Mouse (Mus musculus): Measurements from ENCODE around the gene Plscr4. TPM values are rescaled to one million over a fixed set of nuclear protein-coding genes. Genes with fewer than 3 reads are reported as not detected.

The Plscr4 gene
- polyA plus RNA-seq, 1 experiment from 2014 or later: 8.4 TPM

- 50% methylated on average over 1 of the region's 1 CpGs for WGBS
- no peak for TF ChIP-seq CTCF (IDR thresholded peaks at IDR 0.05; ENCODE audit: low read depth)
- no peak for ATAC-seq (replicated peaks; ENCODE audit: low FRiP score, low read depth)
- no peaks in the 10 kb centered on the region for H3K9me3 ChIP-seq (replicated peaks; ENCODE audit: low read length)
- no peak overlapping the region for H3K4me2 ChIP-seq (ENCODE audit: low read length)
- no peak overlapping the region for H3K27ac ChIP-seq
- no peaks in the 10 kb centered on the region for H3K27me3 ChIP-seq (ENCODE audit: insufficient read depth, low read length)
- H3K4me1 ChIP-seq (replicated peaks; ENCODE audit: insufficient read depth, low read length): no peaks in the 10 kb centered on the region
- no peak overlapping the region for H3K9ac ChIP-seq (ENCODE audit: low read depth, low read length)
- DNase-seq (ENCODE audit: low spot score): no peak
- H3K36me3 ChIP-seq (ENCODE audit: insufficient read depth, low read length): no peaks in the 10 kb centered on the region
- H3K4me3 ChIP-seq (replicated peaks; ENCODE audit: low read depth, low read length): no peak overlapping the region
Observed at GRCm38 (mm10) chr9:92474244-92474643, 17.1 kb downstream of the Plscr4 start.

GRCm38 (mm10) chr9:92481663-92482062 is 24.5 kb downstream of the Plscr4 start:
- Histone ChIP-seq H3K9ac (ENCODE audit: low read depth, low read length) (no peak overlapping the region), H3K9me3 (replicated peaks; ENCODE audit: low read length) (no peaks in the 10 kb centered on the region), H3K27me3 (ENCODE audit: insufficient read depth, low read length) (no peaks in the 10 kb centered on the region), H3K4me3 (replicated peaks; ENCODE audit: low read depth, low read length) (no peak overlapping the region), H3K4me1 (replicated peaks; ENCODE audit: insufficient read depth, low read length) (no peaks in the 10 kb centered on the region), H3K4me2 (ENCODE audit: low read length) (no peak overlapping the region), H3K27ac (no peak overlapping the region), H3K36me3 (ENCODE audit: insufficient read depth, low read length) (no peaks in the 10 kb centered on the region)
- ATAC-seq (replicated peaks; ENCODE audit: low FRiP score, low read depth) (no peak), DNase-seq (ENCODE audit: low spot score) (no peak)
- 21% methylated on average over 2 of the region's 2 CpGs for WGBS
- no peak for TF ChIP-seq CTCF (IDR thresholded peaks at IDR 0.05; ENCODE audit: low read depth)

- 91% methylated on average over 4 of the region's 4 CpGs for WGBS
- Histone ChIP-seq H3K27ac (no peak overlapping the region), H3K9me3 (replicated peaks; ENCODE audit: low read length) (no peaks in the 10 kb centered on the region), H3K4me1 (replicated peaks; ENCODE audit: insufficient read depth, low read length) (no peaks in the 10 kb centered on the region), H3K9ac (ENCODE audit: low read depth, low read length) (no peak overlapping the region), H3K36me3 (ENCODE audit: insufficient read depth, low read length) (no peaks in the 10 kb centered on the region), H3K4me2 (ENCODE audit: low read length) (no peak overlapping the region), H3K4me3 (replicated peaks; ENCODE audit: low read depth, low read length) (no peak overlapping the region), H3K27me3 (ENCODE audit: insufficient read depth, low read length) (no peaks in the 10 kb centered on the region)
- ATAC-seq (replicated peaks; ENCODE audit: low FRiP score, low read depth) (no peak), DNase-seq (ENCODE audit: low spot score) (no peak)
- no peak for TF ChIP-seq CTCF (IDR thresholded peaks at IDR 0.05; ENCODE audit: low read depth)
Observed at GRCm38 (mm10) chr9:92482551-92482950, 25.4 kb downstream of the Plscr4 start.

GRCm38 (mm10) chr9:92484710-92485267 is 27.6 kb downstream of the Plscr4 start:
- Histone ChIP-seq H3K27me3 (ENCODE audit: insufficient read depth, low read length) (no peaks in the 10 kb centered on the region), H3K9me3 (replicated peaks; ENCODE audit: low read length) (no peaks in the 10 kb centered on the region), H3K9ac (ENCODE audit: low read depth, low read length) (no peak overlapping the region), H3K4me2 (ENCODE audit: low read length) (no peak overlapping the region), H3K27ac (no peak overlapping the region), H3K36me3 (ENCODE audit: insufficient read depth, low read length) (no peaks in the 10 kb centered on the region), H3K4me1 (replicated peaks; ENCODE audit: insufficient read depth, low read length) (no peaks in the 10 kb centered on the region), H3K4me3 (replicated peaks; ENCODE audit: low read depth, low read length) (no peak overlapping the region)
- no peak for ATAC-seq (replicated peaks; ENCODE audit: low FRiP score, low read depth)
- 50% methylated on average over 7 of the region's 7 CpGs for WGBS
- no peak for DNase-seq (ENCODE audit: low spot score)
- TF ChIP-seq CTCF (IDR thresholded peaks at IDR 0.05; ENCODE audit: low read depth): no peak

- Histone ChIP-seq H3K4me1 (replicated peaks; ENCODE audit: insufficient read depth, low read length) (no peaks in the 10 kb centered on the region), H3K4me2 (ENCODE audit: low read length) (no peak overlapping the region), H3K9ac (ENCODE audit: low read depth, low read length) (no peak overlapping the region), H3K36me3 (ENCODE audit: insufficient read depth, low read length) (no peaks in the 10 kb centered on the region), H3K9me3 (replicated peaks; ENCODE audit: low read length) (no peaks in the 10 kb centered on the region), H3K4me3 (replicated peaks; ENCODE audit: low read depth, low read length) (no peak overlapping the region), H3K27ac (no peak overlapping the region), H3K27me3 (ENCODE audit: insufficient read depth, low read length) (no peaks in the 10 kb centered on the region)
- ATAC-seq (replicated peaks; ENCODE audit: low FRiP score, low read depth) (no peak), DNase-seq (ENCODE audit: low spot score) (no peak)
- no peak for TF ChIP-seq CTCF (IDR thresholded peaks at IDR 0.05; ENCODE audit: low read depth)
- WGBS: 87% methylated on average over 7 of the region's 7 CpGs
Observed at GRCm38 (mm10) chr9:92489857-92490256, 32.7 kb downstream of the Plscr4 start.

- DNase-seq (ENCODE audit: low spot score) (no peak), ATAC-seq (replicated peaks; ENCODE audit: low FRiP score, low read depth) (no peak)
- no peak overlapping the region for H3K4me2 ChIP-seq (ENCODE audit: low read length)
- no peak for TF ChIP-seq CTCF (IDR thresholded peaks at IDR 0.05; ENCODE audit: low read depth)
- no peaks in the 10 kb centered on the region for H3K27me3 ChIP-seq (ENCODE audit: insufficient read depth, low read length)
- no peak overlapping the region for H3K27ac ChIP-seq
- H3K9me3 ChIP-seq (replicated peaks; ENCODE audit: low read length): no peaks in the 10 kb centered on the region
- H3K4me3 ChIP-seq (replicated peaks; ENCODE audit: low read depth, low read length): no peak overlapping the region
- H3K4me1 ChIP-seq (replicated peaks; ENCODE audit: insufficient read depth, low read length): no peaks in the 10 kb centered on the region
- 93% methylated on average over 3 of the region's 3 CpGs for whole genome bisulfite sequencing
- no peaks in the 10 kb centered on the region for H3K36me3 ChIP-seq (ENCODE audit: insufficient read depth, low read length)
- H3K9ac ChIP-seq (ENCODE audit: low read depth, low read length): no peak overlapping the region
Observed at GRCm38 (mm10) chr9:92490319-92490718, 33.1 kb downstream of the Plscr4 start.

- Histone ChIP-seq H3K4me3 (replicated peaks; ENCODE audit: low read depth, low read length) (no peak overlapping the region), H3K27me3 (ENCODE audit: insufficient read depth, low read length) (no peaks in the 10 kb centered on the region), H3K36me3 (ENCODE audit: insufficient read depth, low read length) (no peaks in the 10 kb centered on the region), H3K4me2 (ENCODE audit: low read length) (no peak overlapping the region), H3K4me1 (replicated peaks; ENCODE audit: insufficient read depth, low read length) (no peaks in the 10 kb centered on the region), H3K27ac (no peak overlapping the region), H3K9me3 (replicated peaks; ENCODE audit: low read length) (no peaks in the 10 kb centered on the region), H3K9ac (ENCODE audit: low read depth, low read length) (no peak overlapping the region)
- no peak for TF ChIP-seq CTCF (IDR thresholded peaks at IDR 0.05; ENCODE audit: low read depth)
- no peak for ATAC-seq (replicated peaks; ENCODE audit: low FRiP score, low read depth)
- WGBS: 80% methylated on average over 2 of the region's 2 CpGs
- DNase-seq (ENCODE audit: low spot score): no peak
Observed at GRCm38 (mm10) chr9:92491274-92491673, 34.1 kb downstream of the Plscr4 start.

Measured in kidney, postnatal 0 days (tissue).